Mouse (Mus musculus) midbrain, embryonic 14.5 days (tissue): ENCODE results near the gene Sh3d21. TPM values are rescaled to one million over a fixed set of nuclear protein-coding genes. Genes with fewer than 3 reads are reported as not detected.

Experiments
- ATAC-seq: fragments of 200-750 bp; cut with Nextera tagmentation; 2 replicates; pipeline ENCODE4 v1.8.0; 2017; ENCODE audit warnings: moderate number of reproducible peaks, moderate library complexity; ENCODE audit not compliant: low FRiP score, low TSS enrichment
- DNase-seq: peaks from one replicate; pipeline ENCODE4 v3.0.0-alpha.2; 2015
- H3K27ac ChIP-seq: fragments of 300-500 bp; sonication (generic); replicated peaks from 2 replicates; pipeline ENCODE4 v1.5.1; 2014; ENCODE audit warnings: mild to moderate bottlenecking, low read depth, low read length, moderate library complexity
- H3K27me3 ChIP-seq: fragments of 300-500 bp; sonication (generic); 2 replicates; pipeline ENCODE4 v1.6.1; 2014; ENCODE audit warnings: low read length, control low read depth, mixed read lengths; ENCODE audit not compliant: control insufficient read depth, insufficient read depth
- H3K36me3 ChIP-seq: fragments of 300-500 bp; sonication (generic); 2 replicates; pipeline ENCODE4 v1.6.1; 2014; ENCODE audit warnings: low read length, control low read depth; ENCODE audit not compliant: control insufficient read depth, insufficient read depth
- H3K4me1 ChIP-seq: fragments of 300-500 bp; sonication (generic); 2 replicates; pipeline ENCODE4 v1.6.1; 2014; ENCODE audit warnings: mild to moderate bottlenecking, antibody characterized with exemption, low read length, control low read depth; ENCODE audit not compliant: control insufficient read depth, insufficient read depth
- H3K4me2 ChIP-seq: fragments of 300-500 bp; sonication (generic); 2 replicates; pipeline ENCODE4 v1.6.1; 2014; ENCODE audit warnings: mild to moderate bottlenecking, low read length, moderate library complexity
- H3K4me3 ChIP-seq: fragments of 300-500 bp; sonication (generic); replicated peaks from 2 replicates; pipeline ENCODE4 v1.5.1; 2014; ENCODE audit warnings: low read depth, low read length
- H3K9ac ChIP-seq: fragments of 300-500 bp; sonication (generic); replicated peaks from 2 replicates; pipeline ENCODE4 v1.6.1; 2014; ENCODE audit warnings: mild to moderate bottlenecking, low read length, moderate library complexity
- H3K9me3 ChIP-seq: fragments of 300-500 bp; sonication (generic); 2 replicates; pipeline ENCODE4 v1.6.1; 2016; ENCODE audit warnings: low read length, control low read depth, mixed read lengths; ENCODE audit not compliant: control insufficient read depth
- WGBS: fragments of 180-500 bp; shearing (Covaris S2); extraction: QIAGEN DNeasy Blood & Tissue Kit; methylation state at CpG from one replicate; pipeline ENCODE4 v1.1.7; 2014; 5-methylcytosine and 5-hydroxymethylcytosine counted together
- polyA plus RNA-seq: library from polyadenylated mRNA; unstranded; fragments of >200 nt; fragmentation: Nextera tagmentation; extraction: Ambion mirVana; gene quantifications from 2 replicates; pipeline ENCODE4 v1.2.1, GENCODE M21; 2014

The Sh3d21 gene
- polyA plus RNA-seq, 1 experiment from 2014 or later, result 0.89 TPM

DNA sequence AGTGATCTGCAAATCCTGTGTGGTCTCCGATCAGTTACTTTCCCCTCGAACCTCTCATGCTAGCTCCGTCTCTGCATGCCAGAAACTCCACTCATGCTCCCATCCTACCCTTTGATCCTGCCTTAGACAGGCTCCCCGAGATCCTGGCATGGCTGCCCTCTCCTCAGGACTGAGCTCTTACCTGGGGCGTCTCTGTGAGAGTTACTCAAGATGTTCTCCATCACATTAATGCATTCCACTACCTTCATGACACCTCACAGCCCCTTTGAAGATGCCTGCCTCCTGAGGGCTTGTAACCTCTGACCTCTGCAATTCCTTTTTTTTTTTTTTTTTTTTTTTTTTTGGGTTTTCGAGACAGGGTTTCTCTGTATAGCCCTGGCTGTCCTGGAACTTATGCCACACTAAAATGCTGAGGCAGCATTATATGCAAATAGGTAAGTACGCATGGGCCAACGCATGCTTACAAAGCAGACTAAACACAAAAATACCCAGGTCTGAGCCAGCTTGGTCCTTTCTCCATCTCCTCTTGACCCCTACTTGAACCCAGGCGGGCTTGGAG is 16.2 kb downstream of the Sh3d21 start:
- 64% methylated on average over 9 of the region's 9 CpGs for WGBS
- ATAC-seq (no peak), DNase-seq (no peak)
- H3K36me3 ChIP-seq, result no peaks in the 10 kb centered on the region
- no peak overlapping the region for H3K27ac ChIP-seq
- peaks cover 36% of the 10 kb centered on the region for H3K27me3 ChIP-seq
- H3K9me3 ChIP-seq, result no peaks in the 10 kb centered on the region
- H3K4me1 ChIP-seq, result 0 out of 2 replicates have a peak, but pooled peaks cover 8% of the 10 kb centered on the region
- H3K9ac ChIP-seq, result no peak overlapping the region
- H3K4me2 ChIP-seq, result no peak overlapping the region
- no peak overlapping the region for H3K4me3 ChIP-seq

DNA sequence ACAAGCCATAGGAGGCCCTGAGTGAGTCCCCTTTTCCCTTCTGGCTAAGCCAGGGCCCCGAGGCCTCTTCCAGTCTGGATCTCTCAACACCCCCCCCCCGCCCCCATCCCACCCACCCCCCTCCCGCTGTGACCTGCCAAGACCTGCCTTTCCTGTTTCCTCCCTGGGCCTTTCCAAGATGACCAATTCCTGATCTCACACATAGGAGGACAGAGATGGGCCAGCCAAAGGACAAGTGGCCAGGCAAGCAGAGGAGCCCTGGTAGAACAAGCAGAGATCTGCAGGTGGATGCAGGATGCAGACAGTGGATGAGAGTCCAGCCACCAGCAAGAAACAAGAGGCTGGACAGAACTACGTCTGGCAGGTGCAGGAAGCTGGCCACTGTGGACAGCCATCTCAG is 17.9 kb downstream of the Sh3d21 start:
- WGBS, result 60% methylated on average over 4 of the region's 4 CpGs
- no peak overlapping the region for H3K4me2 ChIP-seq
- H3K4me3 ChIP-seq, result no peak overlapping the region
- ATAC-seq (no peak), DNase-seq (no peak)
- no peaks in the 10 kb centered on the region for H3K9me3 ChIP-seq
- H3K4me1 ChIP-seq, result 0 out of 2 replicates have a peak, but pooled peaks cover 8% of the 10 kb centered on the region
- peaks cover 33% of the 10 kb centered on the region for H3K27me3 ChIP-seq
- H3K36me3 ChIP-seq, result peaks cover 2% of the 10 kb centered on the region; the same call in 1 of the 2 replicates
- H3K27ac ChIP-seq, result no peak overlapping the region
- no peak overlapping the region for H3K9ac ChIP-seq

DNA sequence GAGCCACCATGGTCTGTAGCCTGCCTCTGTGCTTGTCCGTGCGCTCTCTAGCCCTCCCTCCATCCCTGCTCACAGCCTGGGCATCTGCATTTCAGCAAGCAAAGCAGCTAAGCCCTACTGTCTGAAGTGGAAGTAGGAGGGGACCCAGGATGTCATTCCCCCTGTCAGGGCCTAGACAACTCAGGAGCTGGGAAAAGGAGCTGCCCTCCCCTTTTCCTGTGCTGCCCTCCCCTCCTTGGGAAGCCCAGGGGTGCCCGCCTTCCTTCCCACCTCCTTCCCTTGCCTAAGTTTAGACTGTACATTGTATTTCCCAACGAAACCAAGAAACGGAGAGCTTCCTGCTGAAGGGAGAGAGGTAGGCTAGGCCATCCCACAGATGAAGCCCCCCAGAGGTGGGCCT is 22.3 kb downstream of the Sh3d21 start:
- Histone ChIP-seq H3K27me3 (no peaks in the 10 kb centered on the region), H3K27ac (no peak overlapping the region), H3K4me2 (no peak overlapping the region), H3K4me3 (no peak overlapping the region), H3K9ac (no peak overlapping the region), H3K36me3 (peaks cover 44% of the 10 kb centered on the region), H3K9me3 (no peaks in the 10 kb centered on the region), H3K4me1 (no peaks in the 10 kb centered on the region)
- ATAC-seq (no peak), DNase-seq (no peak)
- WGBS, result 81% methylated on average over 5 of the region's 5 CpGs

DNA sequence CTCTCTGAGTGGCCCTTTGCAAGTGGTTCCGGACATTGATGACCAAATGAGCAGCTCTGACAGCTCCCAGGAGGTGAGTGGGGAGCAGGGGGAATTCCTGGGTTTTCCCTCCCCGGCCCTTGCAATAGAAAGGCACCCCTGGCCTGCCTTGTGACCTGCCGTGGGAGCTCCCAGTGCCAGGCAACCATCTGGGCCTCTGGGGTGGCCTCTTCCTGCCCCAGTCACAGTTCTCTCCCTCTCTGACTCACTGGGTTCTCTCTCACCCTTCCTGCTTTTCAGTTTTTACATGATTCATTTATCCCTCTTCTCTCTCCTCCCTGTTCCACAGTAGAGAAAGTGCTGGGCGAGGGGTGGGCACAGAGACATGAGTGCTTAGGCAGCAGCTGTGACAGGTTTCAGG is 25.5 kb downstream of the Sh3d21 start:
- Histone ChIP-seq H3K27me3 (no peaks in the 10 kb centered on the region), H3K9me3 (no peaks in the 10 kb centered on the region), H3K9ac (no peak overlapping the region), H3K4me3 (no peak overlapping the region), H3K36me3 (peaks cover 68% of the 10 kb centered on the region), H3K4me2 (no peak overlapping the region), H3K4me1 (no peaks in the 10 kb centered on the region), H3K27ac (no peak overlapping the region)
- DNase-seq, result no peak
- no peak for ATAC-seq
- WGBS, result 86% methylated on average over 4 of the region's 4 CpGs

DNA sequence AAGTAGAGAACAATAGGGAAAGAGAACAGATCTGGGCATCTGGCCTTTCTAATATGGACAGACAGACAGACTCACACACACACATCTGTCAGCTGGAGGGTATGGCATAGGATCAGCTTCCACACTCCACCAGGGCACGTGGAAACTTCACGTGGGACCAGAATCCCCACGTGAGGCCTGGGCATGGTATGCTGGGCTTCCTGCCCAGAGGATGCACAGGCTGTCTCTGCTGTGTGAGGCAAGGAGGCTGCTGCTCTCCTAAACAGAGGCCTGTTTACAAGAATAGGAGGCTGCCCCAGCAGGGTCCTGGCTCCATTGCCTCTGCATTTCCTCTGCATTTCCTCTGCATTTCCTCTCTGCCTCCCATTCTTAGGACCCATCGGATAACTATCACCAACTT is 28.7 kb downstream of the Sh3d21 start:
- Histone ChIP-seq H3K9ac (no peak overlapping the region), H3K27ac (no peak overlapping the region), H3K4me2 (no peak overlapping the region), H3K9me3 (no peaks in the 10 kb centered on the region), H3K36me3 (peaks cover 76% of the 10 kb centered on the region), H3K4me1 (0 out of 2 replicates have a peak, but pooled peaks cover 3% of the 10 kb centered on the region), H3K4me3 (no peak overlapping the region), H3K27me3 (no peaks in the 10 kb centered on the region)
- no peak for DNase-seq
- no peak for ATAC-seq
- WGBS, result 96% methylated on average over 4 of the region's 4 CpGs

DNA sequence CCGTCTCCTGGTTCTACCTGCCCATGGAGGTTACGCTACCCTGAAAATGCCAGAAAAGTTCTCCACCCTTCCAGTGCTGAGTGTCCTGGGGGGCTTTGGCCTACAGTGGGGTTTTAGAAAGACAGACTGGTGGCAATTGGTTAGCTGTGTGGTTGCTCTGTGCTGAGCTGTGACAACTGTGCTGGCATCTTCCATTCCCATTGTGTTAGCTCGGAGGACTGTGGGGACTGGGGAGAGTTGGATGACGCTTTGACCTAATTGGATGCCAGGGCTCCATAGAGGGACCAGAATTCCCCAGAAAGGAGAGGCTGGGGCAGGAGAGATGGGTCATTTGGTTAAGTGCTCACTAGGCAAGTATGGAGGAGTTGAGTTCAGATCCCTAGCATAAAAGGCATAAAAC is 29.1 kb downstream of the Sh3d21 start:
- no peak for ATAC-seq
- Histone ChIP-seq H3K9ac (no peak overlapping the region), H3K36me3 (peaks cover 76% of the 10 kb centered on the region), H3K4me1 (0 out of 2 replicates have a peak, but pooled peaks cover 3% of the 10 kb centered on the region), H3K27me3 (no peaks in the 10 kb centered on the region), H3K27ac (no peak overlapping the region), H3K9me3 (no peaks in the 10 kb centered on the region), H3K4me3 (no peak overlapping the region), H3K4me2 (no peak overlapping the region)
- 95% methylated on average over 4 of the region's 4 CpGs for WGBS
- DNase-seq, result no peak

DNA sequence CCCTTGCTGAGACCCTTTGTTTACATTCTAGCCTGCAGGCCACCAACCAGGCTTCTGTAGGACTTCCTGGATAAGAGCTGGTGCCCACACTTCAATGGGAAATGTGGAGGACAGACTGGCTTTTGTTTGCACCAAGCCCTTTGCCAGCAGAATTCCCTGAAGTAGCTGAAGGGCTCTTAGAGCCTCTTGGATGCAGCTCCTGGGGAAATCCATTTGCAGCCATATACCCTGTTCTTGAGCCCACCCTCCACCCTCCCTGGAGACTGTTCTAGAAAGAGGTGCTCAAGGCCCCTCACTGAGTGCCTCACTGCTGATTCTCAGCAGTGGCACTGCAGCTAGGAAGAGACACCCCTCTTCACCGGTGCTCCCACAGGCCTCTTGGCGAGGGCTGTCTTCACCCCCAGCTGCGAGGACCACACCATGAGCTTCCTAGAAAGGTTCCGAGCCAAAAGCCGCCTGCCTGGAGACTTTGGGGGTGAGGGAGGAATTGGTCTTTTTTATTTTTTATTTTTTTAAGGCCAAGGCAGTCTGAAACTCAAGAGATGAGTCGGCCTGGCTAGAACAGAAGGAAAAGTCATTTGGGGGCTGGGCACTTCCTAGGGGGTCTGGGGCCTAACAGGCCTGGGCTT is 30.5 kb downstream of the Sh3d21 start:
- no peak overlapping the region for H3K27ac ChIP-seq
- no peak overlapping the region for H3K4me2 ChIP-seq
- no peak overlapping the region for H3K4me3 ChIP-seq
- no peaks in the 10 kb centered on the region for H3K9me3 ChIP-seq
- ATAC-seq (no peak), DNase-seq (no peak)
- H3K27me3 ChIP-seq, result no peaks in the 10 kb centered on the region
- 0 out of 2 replicates have a peak, but pooled peaks cover 3% of the 10 kb centered on the region for H3K4me1 ChIP-seq
- H3K9ac ChIP-seq, result no peak overlapping the region
- H3K36me3 ChIP-seq, result peaks cover 75% of the 10 kb centered on the region
- 88% methylated on average over 6 of the region's 6 CpGs for WGBS

DNA sequence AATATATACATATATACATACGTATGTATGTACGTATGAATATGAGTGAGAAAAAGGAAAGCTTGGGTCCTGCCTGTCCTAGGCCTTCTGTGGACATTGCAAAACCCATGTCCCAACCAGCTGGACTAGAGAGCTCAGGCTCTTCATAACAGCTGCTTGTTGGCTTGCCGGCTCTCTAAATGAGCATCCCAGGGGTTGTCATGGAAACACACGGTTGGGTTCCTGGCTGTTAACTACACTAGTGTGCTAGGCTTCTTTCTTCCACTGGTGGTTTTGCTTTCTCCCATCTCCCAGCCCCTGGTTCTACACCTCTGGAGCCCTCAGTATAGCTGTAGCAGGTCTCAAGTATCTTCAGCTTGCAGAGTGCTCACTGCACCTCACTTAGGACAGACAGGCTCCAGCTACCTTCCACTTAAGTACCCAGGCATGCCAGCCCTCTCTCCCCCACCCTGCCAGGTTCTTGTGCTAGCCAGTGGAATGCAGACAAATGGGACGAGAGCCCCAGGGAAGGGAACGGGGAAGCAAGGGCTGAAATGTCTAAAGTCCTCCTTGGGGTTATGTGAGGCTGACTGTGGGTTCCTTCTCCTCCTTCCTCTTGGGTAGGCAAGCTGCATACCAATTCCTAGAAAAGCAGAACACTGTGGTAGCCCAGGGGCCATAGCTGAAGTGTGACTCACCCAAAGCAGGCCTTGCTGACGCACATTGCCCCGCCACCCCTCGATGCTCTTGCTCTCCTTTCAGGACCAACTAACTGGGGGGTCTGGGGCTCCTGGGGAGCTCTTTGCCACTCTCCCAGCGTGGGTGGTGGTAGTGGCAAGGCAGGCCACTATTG is 31.8 kb downstream of the Sh3d21 start:
- no peaks in the 10 kb centered on the region for H3K9me3 ChIP-seq
- ATAC-seq (no peak), DNase-seq (peak; percentile 65)
- H3K9ac ChIP-seq, result no peak overlapping the region
- H3K27me3 ChIP-seq, result no peaks in the 10 kb centered on the region
- 64% methylated on average over 10 of the region's 10 CpGs for WGBS
- no peak overlapping the region for H3K27ac ChIP-seq
- H3K4me3 ChIP-seq, result no peak overlapping the region
- peaks cover 73% of the 10 kb centered on the region for H3K36me3 ChIP-seq
- no peak overlapping the region for H3K4me2 ChIP-seq
- 0 out of 2 replicates have a peak, but pooled peaks cover 3% of the 10 kb centered on the region for H3K4me1 ChIP-seq
